Mouse (Mus musculus): ENCODE data around the gene Zbtb42.

- TF ChIP-seq CTCF (IDR thresholded peaks at IDR 0.05; ENCODE audit: extremely low read depth, insufficient read length, insufficient replicate concordance, low read depth, low read length): no peak
- no peak for TF ChIP-seq POLR2A (IDR thresholded peaks at IDR 0.05; ENCODE audit: low read depth, low read length)
These were observed 35.4 kb downstream of the Zbtb42 start for GRCm38 (mm10) chr12:112713984-112714383.

Data from small intestine, adult 2 months (tissue).